Mouse (Mus musculus) forebrain, embryonic 11.5 days (tissue): Measurements from ENCODE around the gene Slc13a5. TPM values are rescaled to one million over a fixed set of nuclear protein-coding genes. Genes with fewer than 3 reads are reported as not detected.

Experiments
- ATAC-seq: fragments of 200-750 bp; cut with Nextera tagmentation; replicated peaks from 2 replicates; pipeline ENCODE4 v1.8.0; 2017; ENCODE audit warnings: moderate TSS enrichment; ENCODE audit not compliant: low FRiP score
- DNase-seq: peaks from one replicate; pipeline ENCODE4 v3.0.0-alpha.2; 2017; ENCODE audit warnings: low spot score
- H3K27ac ChIP-seq: fragments of 300-500 bp; sonication (generic); 2 replicates; pipeline ENCODE4 v1.5.1; 2014; ENCODE audit warnings: low read depth, low read length
- H3K27me3 ChIP-seq: fragments of 300-500 bp; sonication (generic); 2 replicates; pipeline ENCODE4 v1.6.1; 2014; ENCODE audit warnings: mild to moderate bottlenecking, low read length, mixed read lengths; ENCODE audit not compliant: control insufficient read depth, insufficient read depth
- H3K36me3 ChIP-seq: fragments of 300-500 bp; sonication (generic); 2 replicates; pipeline ENCODE4 v1.6.1; 2014; ENCODE audit warnings: mild to moderate bottlenecking, low read length, moderate library complexity, mixed read lengths; ENCODE audit not compliant: control insufficient read depth, insufficient read depth
- H3K4me1 ChIP-seq: fragments of 300-500 bp; sonication (generic); replicated peaks from 2 replicates; pipeline ENCODE4 v1.6.1; 2014; ENCODE audit warnings: low read length, mixed read lengths; ENCODE audit not compliant: control insufficient read depth, insufficient read depth
- H3K4me2 ChIP-seq: fragments of 300-500 bp; sonication (generic); 2 replicates; pipeline ENCODE4 v1.6.1; 2014; ENCODE audit warnings: low read depth, mild to moderate bottlenecking, low read length, moderate library complexity, mixed read lengths; ENCODE audit not compliant: severe bottlenecking
- H3K4me3 ChIP-seq: fragments of 300-500 bp; sonication (generic); 2 replicates; pipeline ENCODE4 v1.5.1; 2014; ENCODE audit warnings: low read depth, low read length
- H3K9ac ChIP-seq: fragments of 300-500 bp; sonication (generic); 2 replicates; pipeline ENCODE4 v1.6.1; 2014; ENCODE audit warnings: low read length
- H3K9me3 ChIP-seq: fragments of 300-500 bp; sonication (generic); 2 replicates; pipeline ENCODE4 v1.6.1; 2016; ENCODE audit warnings: low read length, mixed read lengths; ENCODE audit not compliant: control insufficient read depth
- WGBS: fragments of 180-500 bp; shearing (Covaris S2); extraction: QIAGEN DNeasy Blood & Tissue Kit; methylation state at CpG from one replicate; pipeline ENCODE4 v1.1.7; 2014; 5-methylcytosine and 5-hydroxymethylcytosine counted together
- polyA plus RNA-seq: library from polyadenylated mRNA; unstranded; fragments of >200 nt; fragmentation: Nextera tagmentation; extraction: Ambion mirVana; gene quantifications from 2 replicates; pipeline ENCODE4 v1.2.1, GENCODE M21; 2014

Gene Slc13a5
- polyA plus RNA-seq, 1 experiment from 2014 or later: not detected

DNA sequence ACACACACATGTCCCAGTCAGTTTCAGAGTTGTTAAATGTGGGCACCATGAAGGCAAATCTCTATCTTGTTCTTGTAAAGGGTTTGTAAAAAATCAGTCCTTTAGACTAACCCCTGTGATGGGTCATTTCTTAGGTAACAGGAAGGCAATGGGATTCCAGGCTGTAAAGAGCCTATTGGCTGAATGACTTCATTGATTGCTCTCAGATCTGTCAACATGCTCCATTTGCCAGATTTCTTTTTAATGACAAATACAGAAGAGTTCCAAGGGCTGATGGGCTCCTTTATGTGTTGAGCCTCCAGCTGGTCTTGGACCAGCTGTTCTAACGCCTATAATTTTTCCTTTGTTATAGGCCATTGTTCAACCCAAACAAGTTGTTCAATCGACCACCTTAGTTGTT is 26.1 kb upstream of the Slc13a5 start:
- no peaks in the 10 kb centered on the region for H3K36me3 ChIP-seq
- no peak overlapping the region for H3K4me3 ChIP-seq
- H3K27ac ChIP-seq: no peak overlapping the region
- H3K4me2 ChIP-seq: no peak overlapping the region
- 81% methylated on average over 2 of the region's 2 CpGs for WGBS
- no peak overlapping the region for H3K9ac ChIP-seq
- H3K4me1 ChIP-seq: no peaks in the 10 kb centered on the region
- DNase-seq: no peak
- ATAC-seq: no peak
- no peaks in the 10 kb centered on the region for H3K9me3 ChIP-seq
- H3K27me3 ChIP-seq: no peaks in the 10 kb centered on the region

- WGBS: 93% methylated on average over 3 of the region's 3 CpGs
- no peak overlapping the region for H3K4me2 ChIP-seq
- ATAC-seq (no peak), DNase-seq (peak; percentile 10)
- H3K9ac ChIP-seq: no peak overlapping the region
- H3K4me1 ChIP-seq: no peaks in the 10 kb centered on the region
- H3K36me3 ChIP-seq: no peaks in the 10 kb centered on the region
- H3K27me3 ChIP-seq: no peaks in the 10 kb centered on the region
- no peaks in the 10 kb centered on the region for H3K9me3 ChIP-seq
- no peak overlapping the region for H3K27ac ChIP-seq
- no peak overlapping the region for H3K4me3 ChIP-seq
Observed at GRCm38 (mm10) chr11:72287543-72287942, 20.5 kb upstream of the Slc13a5 start.

- H3K4me1 ChIP-seq: no peaks in the 10 kb centered on the region
Observed at GRCm38 (mm10) chr11:72287126-72287525, 20.1 kb upstream of the Slc13a5 start.

DNA sequence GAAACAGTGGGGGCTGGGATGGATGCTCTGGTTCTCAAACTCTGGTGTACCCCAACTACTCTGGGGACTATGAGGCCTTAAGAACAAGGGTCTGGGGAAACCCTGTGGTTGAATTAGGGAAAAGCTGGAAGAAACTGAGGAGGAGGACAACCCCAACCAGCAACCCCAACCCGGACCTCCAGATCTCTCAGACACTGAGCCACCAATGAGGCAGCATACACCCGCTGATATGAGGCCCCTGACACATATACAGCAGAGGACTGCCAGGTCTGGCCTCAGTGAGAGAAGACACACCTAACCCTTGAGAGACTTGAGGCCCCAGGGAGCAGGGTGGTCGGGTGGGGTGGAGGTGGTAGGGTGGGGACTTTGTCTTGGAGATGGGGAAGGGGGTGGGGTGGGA is 19.6 kb upstream of the Slc13a5 start:
- H3K4me2 ChIP-seq: no peak overlapping the region
- ATAC-seq (no peak), DNase-seq (no peak)
- no peaks in the 10 kb centered on the region for H3K27me3 ChIP-seq
- 87% methylated on average over 3 of the region's 3 CpGs for WGBS
- H3K9me3 ChIP-seq: no peaks in the 10 kb centered on the region
- no peak overlapping the region for H3K27ac ChIP-seq
- no peak overlapping the region for H3K9ac ChIP-seq
- no peaks in the 10 kb centered on the region for H3K36me3 ChIP-seq
- no peaks in the 10 kb centered on the region for H3K4me1 ChIP-seq
- no peak overlapping the region for H3K4me3 ChIP-seq

More at GRCm38 (mm10) chr11:72287126-72287525, 20.1 kb upstream of the Slc13a5 start:
- H3K9ac ChIP-seq: no peak overlapping the region
- WGBS: 96% methylated on average over 2 of the region's 2 CpGs
- H3K9me3 ChIP-seq: no peaks in the 10 kb centered on the region
- ATAC-seq: no peak
- H3K4me3 ChIP-seq: no peak overlapping the region
- H3K4me2 ChIP-seq: no peak overlapping the region
- no peak overlapping the region for H3K27ac ChIP-seq
- no peaks in the 10 kb centered on the region for H3K27me3 ChIP-seq
- no peak for DNase-seq
- no peaks in the 10 kb centered on the region for H3K36me3 ChIP-seq

GRCm38 (mm10) chr11:72285971-72286480 is 19.0 kb upstream of the Slc13a5 start:
- Histone ChIP-seq H3K27me3 (no peaks in the 10 kb centered on the region), H3K4me1 (no peaks in the 10 kb centered on the region), H3K4me2 (no peak overlapping the region), H3K36me3 (no peaks in the 10 kb centered on the region), H3K9ac (no peak overlapping the region), H3K9me3 (no peaks in the 10 kb centered on the region), H3K27ac (no peak overlapping the region), H3K4me3 (no peak overlapping the region)
- WGBS: 82% methylated on average over 6 of the region's 6 CpGs
- no peak for ATAC-seq
- no peak for DNase-seq

- Histone ChIP-seq H3K27me3 (no peaks in the 10 kb centered on the region), H3K4me3 (no peak overlapping the region), H3K9ac (no peak overlapping the region), H3K9me3 (no peaks in the 10 kb centered on the region), H3K27ac (no peak overlapping the region), H3K36me3 (no peaks in the 10 kb centered on the region), H3K4me2 (no peak overlapping the region), H3K4me1 (no peaks in the 10 kb centered on the region)
- 86% methylated on average over 14 of the region's 14 CpGs for WGBS
- DNase-seq: no peak
- ATAC-seq: no peak
Observed at GRCm38 (mm10) chr11:72284532-72285182, 17.6 kb upstream of the Slc13a5 start.

- WGBS: 93% methylated on average over 16 of the region's 16 CpGs
- no peak overlapping the region for H3K4me3 ChIP-seq
Observed at GRCm38 (mm10) chr11:72283486-72284224, 16.6 kb upstream of the Slc13a5 start.

DNA sequence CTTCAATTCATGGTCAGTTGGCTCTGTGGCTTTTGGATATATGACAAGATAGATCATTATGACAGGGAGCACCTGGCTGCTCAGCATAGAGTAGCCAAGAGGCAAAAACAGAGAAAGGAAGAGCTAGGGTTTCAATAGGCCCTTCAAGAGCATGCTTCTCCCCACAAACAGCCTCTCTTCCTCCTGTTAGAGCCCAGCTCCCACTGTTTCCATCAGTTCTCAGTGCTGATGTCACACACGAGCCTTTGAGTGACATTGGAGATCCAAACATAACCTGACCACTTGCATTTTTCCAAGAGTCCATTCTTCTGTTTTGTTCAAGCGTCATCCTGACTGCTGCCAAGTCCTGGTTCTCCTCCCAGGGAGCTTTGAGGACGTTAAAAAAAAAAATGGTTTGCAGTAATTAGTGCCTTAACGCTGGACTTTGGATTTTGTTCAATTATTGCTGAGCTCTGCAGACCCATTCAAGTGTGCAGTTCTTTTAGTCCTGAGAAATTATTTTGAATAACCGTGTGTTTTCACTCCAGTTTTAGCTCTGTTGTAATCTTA is 14.9 kb upstream of the Slc13a5 start:
- Histone ChIP-seq H3K4me1 (no peaks in the 10 kb centered on the region), H3K9me3 (no peaks in the 10 kb centered on the region), H3K9ac (no peak overlapping the region), H3K36me3 (no peaks in the 10 kb centered on the region), H3K4me2 (no peak overlapping the region), H3K4me3 (no peak overlapping the region), H3K27me3 (no peaks in the 10 kb centered on the region), H3K27ac (no peak overlapping the region)
- WGBS: 54% methylated on average over 5 of the region's 5 CpGs
- DNase-seq: no peak
- no peak for ATAC-seq

More at GRCm38 (mm10) chr11:72283486-72284224, 16.6 kb upstream of the Slc13a5 start:
- H3K4me1 ChIP-seq: no peaks in the 10 kb centered on the region
- H3K4me2 ChIP-seq: no peak overlapping the region
- no peaks in the 10 kb centered on the region for H3K27me3 ChIP-seq
- DNase-seq (no peak), ATAC-seq (no peak)
- H3K9me3 ChIP-seq: no peaks in the 10 kb centered on the region
- no peak overlapping the region for H3K27ac ChIP-seq
- H3K36me3 ChIP-seq: no peaks in the 10 kb centered on the region
- no peak overlapping the region for H3K9ac ChIP-seq
